Comparison of ENCODE assay signal across 19 mouse cellular contexts in the genomic region with DNA sequence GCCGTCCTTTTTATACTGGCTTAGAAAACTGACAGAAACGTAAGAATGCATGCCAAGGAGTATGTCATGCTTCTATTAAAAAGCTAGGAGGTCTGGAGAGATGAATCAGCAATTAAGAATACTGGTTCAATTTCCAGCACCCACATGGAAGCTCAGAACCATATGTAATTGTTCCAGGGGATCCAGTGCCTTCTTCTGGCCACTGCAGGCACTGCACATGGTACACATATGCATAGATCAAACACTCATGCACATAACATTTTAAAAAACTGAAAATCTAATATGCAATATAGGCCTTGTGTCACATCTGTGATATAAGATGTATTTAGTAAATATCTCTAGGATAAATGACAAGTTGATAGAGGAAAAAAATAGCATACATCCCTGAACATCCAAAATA. TPM values are rescaled to one million over a fixed set of nuclear protein-coding genes. Genes with fewer than 3 reads are reported as not detected.
DNase-seq lines count a peak whose midpoint lies in the region; ATAC-seq and TF ChIP-seq lines count a peak whose summit lies in the region.
"Had no signal": no experiment of that assay in that cellular context is flagged by ENCODE, and none has a peak within 500 bp of the region (broad histone marks: within the 10 kb centered on the region; RNA-seq: fewer than 3 reads in every experiment).

No protein-coding gene starts in this region.

- H3K4me1 ChIP-seq in heart, embryonic 12.5 days (replicated peaks) = no peaks in the 10 kb centered on the region
- no peaks in the 10 kb centered on the region for H3K4me1 ChIP-seq in liver, adult 2 months (ENCODE audit: control insufficient read depth, insufficient read depth, low read length)
- no peaks in the 10 kb centered on the region for H3K4me1 ChIP-seq in hindbrain, embryonic 14.5 days (replicated peaks; ENCODE audit: control insufficient read depth, insufficient read depth, low read length)
- H3K4me1 ChIP-seq: forebrain, embryonic 15.5 days; limb, embryonic 13.5 days had no signal

- WGBS in heart, embryonic 12.5 days = 80% methylated on average over 2 of the region's 2 CpGs
- WGBS in liver, adult 2 months = 93% methylated on average over 2 of the region's 2 CpGs
- WGBS in hindbrain, embryonic 14.5 days = 94% methylated on average over 2 of the region's 2 CpGs

- peak; percentile 40 for DNase-seq in heart, adult 11 months
- DNase-seq in liver, adult 2 months (ENCODE audit: extremely low read depth, low read depth, low spot score) = no peak
- no peak for DNase-seq in liver
- peak; percentile 33 for DNase-seq in 416B (ENCODE audit: low read depth)
- no peak for DNase-seq in Patski (ENCODE audit: low read depth, low spot score)
- no peak for DNase-seq in hindbrain, embryonic 14.5 days (ENCODE audit: low spot score)
- DNase-seq: adrenal gland, postnatal 10 days; cerebellum, adult 18-20 months; cerebellum, postnatal 36 days; kidney, postnatal 10 days; right cerebral cortex, postnatal 14 days; thymus, postnatal 25 days had no signal

- in situ Hi-C loops in Patski (cut with MboI; ENCODE audit: low pct_unique_long_range_greater_than_20kb) = no loop called here

- H3K27ac ChIP-seq in heart, embryonic 12.5 days (ENCODE audit: poor library complexity, severe bottlenecking) = no peak overlapping the region
- H3K27ac ChIP-seq in liver, adult 2 months (replicated peaks; ENCODE audit: insufficient read depth, low read depth, low read length) = no peak overlapping the region
- H3K27ac ChIP-seq in hindbrain, embryonic 14.5 days = no peak overlapping the region
- H3K27ac ChIP-seq: forebrain, embryonic 15.5 days; limb, embryonic 13.5 days had no signal

- peaks cover 57% of the 10 kb centered on the region for H3K36me3 ChIP-seq in heart, embryonic 12.5 days
- peaks cover 31% of the 10 kb centered on the region for H3K36me3 ChIP-seq in liver, adult 2 months (ENCODE audit: control insufficient read depth, insufficient read depth, low read length)
- H3K36me3 ChIP-seq in hindbrain, embryonic 14.5 days (replicated peaks; ENCODE audit: control insufficient read depth, insufficient read depth) = peaks cover 72% of the 10 kb centered on the region

- H3K9me3 ChIP-seq in heart, embryonic 12.5 days (replicated peaks) = no peaks in the 10 kb centered on the region
- H3K9me3 ChIP-seq in hindbrain, embryonic 14.5 days (ENCODE audit: control insufficient read depth, low read length) = no peaks in the 10 kb centered on the region
- H3K9me3 ChIP-seq: forebrain, embryonic 15.5 days; limb, embryonic 13.5 days; megakaryocyte, embryonic 14.5 days had no signal

- no peak for ATAC-seq in heart, embryonic 12.5 days (ENCODE audit: insufficient number of reproducible peaks, low FRiP score)
- ATAC-seq in Patski = no peak
- ATAC-seq in monocyte, adult 5-6 weeks (replicated peaks; ENCODE audit: insufficient number of reproducible peaks, low FRiP score, low TSS enrichment, poor library complexity, severe bottlenecking) = no peak
- ATAC-seq in hindbrain, embryonic 14.5 days (ENCODE audit: low FRiP score) = no peak
- ATAC-seq: forebrain, embryonic 15.5 days had no signal

- H3K4me2 ChIP-seq in heart, embryonic 12.5 days = no peak overlapping the region
- H3K4me2 ChIP-seq in hindbrain, embryonic 14.5 days (replicated peaks) = no peak overlapping the region
- H3K4me2 ChIP-seq: forebrain, embryonic 15.5 days; heart, embryonic 11.5 days; limb, embryonic 13.5 days had no signal

- H3K27me3 ChIP-seq in heart, embryonic 12.5 days (replicated peaks) = no peaks in the 10 kb centered on the region
- H3K27me3 ChIP-seq in liver, adult 2 months (ENCODE audit: control insufficient read depth, insufficient read depth, low read length) = no peaks in the 10 kb centered on the region
- H3K27me3 ChIP-seq in Patski = no peaks in the 10 kb centered on the region
- no peaks in the 10 kb centered on the region for H3K27me3 ChIP-seq in hindbrain, embryonic 14.5 days (ENCODE audit: control insufficient read depth, insufficient read depth, low read length)
- H3K27me3 ChIP-seq: forebrain, embryonic 15.5 days; limb, embryonic 13.5 days; megakaryocyte, embryonic 14.5 days had no signal

- no peak overlapping the region for H3K9ac ChIP-seq in heart, embryonic 12.5 days
- H3K9ac ChIP-seq in liver, adult 2 months (ENCODE audit: low read depth, low read length) = no peak overlapping the region
- no peak overlapping the region for H3K9ac ChIP-seq in hindbrain, embryonic 14.5 days
- H3K9ac ChIP-seq: forebrain, embryonic 15.5 days; limb, embryonic 13.5 days had no signal

- no peak for TF ChIP-seq POLR2A in liver, adult 2 months (IDR thresholded peaks at IDR 0.05; ENCODE audit: extremely low read depth, insufficient read depth, low read length)

- CTCF ChIA-PET in Patski (lab: Charles Lee) = interaction anchor here (0.7 to 1.7 kb wide), 3 partner anchors 12 to 28 kb away, joined by 3 to 4 read pairs (median 4); no protein-coding TSS in a partner anchor

- peak; percentile 20; the same call in 1 of the 2 replicates for TF ChIP-seq CTCF in liver, adult 2 months (IDR thresholded peaks at IDR 0.05; ENCODE audit: low read depth, low read length)
- TF ChIP-seq CTCF in Patski (IDR thresholded peaks at IDR 0.05) = peak; percentile 57

- POLR2A ChIA-PET in Patski (lab: Charles Lee) = no interaction called here

- no peaks in the 10 kb centered on the region for H3K79me2 ChIP-seq in liver, adult 2 months (ENCODE audit: control insufficient read depth, insufficient read depth, low read length)

- H3K4me3 ChIP-seq in heart, embryonic 12.5 days = no peak overlapping the region
- no peak overlapping the region for H3K4me3 ChIP-seq in liver, adult 2 months (ENCODE audit: insufficient read depth, low read depth, low read length)
- H3K4me3 ChIP-seq in hindbrain, embryonic 14.5 days (replicated peaks; ENCODE audit: low read length) = no peak overlapping the region
- H3K4me3 ChIP-seq: erythroblast, embryonic 14.5 days; forebrain, embryonic 15.5 days; limb, embryonic 13.5 days; megakaryocyte, embryonic 14.5 days had no signal

RNA-seq across cellular contexts. Expression of a gene that starts 8.4 kb away (rescaled TPM):
- 129 and 142 TPM in 2 replicates for polyA plus RNA-seq in heart, embryonic 12.5 days (2016; fragmentation: Nextera tagmentation; extraction: Ambion mirVana)
- 4.2 and 4.8 TPM in 2 replicates for total RNA-seq in liver, adult 2 months (2014; rRNA removed)
- polyA plus RNA-seq in liver, adult 2 months (2012; rRNA removed) = 5.9 and 7.7 TPM in 2 replicates
- 103 TPM for polyA plus RNA-seq in Patski (2021)
- 40.4 to 122 TPM (median 48.4 TPM) in 3 replicates for total RNA-seq in monocyte, adult 5-6 weeks (2017)
- 88.2 and 96.3 TPM in 2 replicates for polyA plus RNA-seq in hindbrain, embryonic 14.5 days (2014; fragmentation: Nextera tagmentation; extraction: Ambion mirVana)

RNA-seq across cellular contexts. Expression of a gene that starts 38.0 kb away (rescaled TPM):
- polyA plus RNA-seq in heart, embryonic 12.5 days (2016; fragmentation: Nextera tagmentation; extraction: Ambion mirVana) = 0.13 TPM in 1 of 2 replicates, not detected in the other
- total RNA-seq in liver, adult 2 months (2014; rRNA removed) = 8.1 and 8.6 TPM in 2 replicates
- 41.8 and 44.1 TPM in 2 replicates for polyA plus RNA-seq in liver, adult 2 months (2012; rRNA removed)
- polyA plus RNA-seq in Patski (2021) = 0.56 TPM
- total RNA-seq in monocyte, adult 5-6 weeks (2017) = not detected in 3 replicates
- 2.0 and 2.2 TPM in 2 replicates for polyA plus RNA-seq in hindbrain, embryonic 14.5 days (2014; fragmentation: Nextera tagmentation; extraction: Ambion mirVana)
- polyA plus RNA-seq: erythroblast, embryonic 14.5 days; heart, embryonic 11.5 days had no signal

RNA-seq across cellular contexts. Expression of a gene that starts 56.2 kb away (rescaled TPM):
- 44.9 and 48.1 TPM in 2 replicates for polyA plus RNA-seq in heart, embryonic 12.5 days (2016; fragmentation: Nextera tagmentation; extraction: Ambion mirVana)
- 9.0 and 9.3 TPM in 2 replicates for total RNA-seq in liver, adult 2 months (2014; rRNA removed)
- 10.1 and 12.2 TPM in 2 replicates for polyA plus RNA-seq in liver, adult 2 months (2012; rRNA removed)
- 75.9 TPM for polyA plus RNA-seq in Patski (2021)
- 77.7 to 137 TPM (median 127 TPM) in 3 replicates for total RNA-seq in monocyte, adult 5-6 weeks (2017)
- 75.7 and 82.7 TPM in 2 replicates for polyA plus RNA-seq in hindbrain, embryonic 14.5 days (2014; fragmentation: Nextera tagmentation; extraction: Ambion mirVana)

RNA-seq across cellular contexts. Expression of a gene that starts 56.3 kb away (rescaled TPM):
- polyA plus RNA-seq in heart, embryonic 12.5 days (2016; fragmentation: Nextera tagmentation; extraction: Ambion mirVana) = 25.4 and 26.0 TPM in 2 replicates
- total RNA-seq in liver, adult 2 months (2014; rRNA removed) = 21.4 and 22.0 TPM in 2 replicates
- 5.6 and 5.7 TPM in 2 replicates for polyA plus RNA-seq in liver, adult 2 months (2012; rRNA removed)
- polyA plus RNA-seq in Patski (2021) = 25.9 TPM
- total RNA-seq in monocyte, adult 5-6 weeks (2017) = 28.6 to 43.8 TPM (median 33.3 TPM) in 3 replicates
- polyA plus RNA-seq in hindbrain, embryonic 14.5 days (2014; fragmentation: Nextera tagmentation; extraction: Ambion mirVana) = 44.8 and 46.5 TPM in 2 replicates

Comparison
In these comparisons a context has a peak if more than half of its experiments do, and no peak if none do; other contexts are left out.
1. DNase-seq: peak in heart, adult 11 months (single experiment) and 416B (single experiment); none in liver, adult 2 months (single experiment), liver (single experiment), Patski (single experiment) and hindbrain, embryonic 14.5 days (single experiment).
2. RNA of a gene that starts 8.4 kb away (polyA plus RNA-seq): 129 to 142 TPM in heart, embryonic 12.5 days, 103 TPM in Patski (single experiment) and 88.2 to 96.3 TPM in hindbrain, embryonic 14.5 days; 5.9 to 7.7 TPM in liver, adult 2 months; every median in the first group is over 10 times any median in the second.
3. RNA of a gene that starts 38.0 kb away (polyA plus RNA-seq): 41.8 to 44.1 TPM in liver, adult 2 months; 2.0 to 2.2 TPM in hindbrain, embryonic 14.5 days, 0.56 TPM in Patski (single experiment) and 0.13 TPM in heart, embryonic 12.5 days; every median in the first group is over 10 times any median in the second.